ENCODE assay signal across 10 mouse cellular contexts in genomic region chr15:86751436-86752136, GRCm38 (mm10).
DNase-seq lines count a peak whose midpoint lies in the region; ATAC-seq lines count a peak whose summit lies in the region.
"Had no signal": no experiment of that assay in that cellular context is flagged by ENCODE, and none has a peak within 500 bp of the region (broad histone marks: within the 10 kb centered on the region; RNA-seq: fewer than 3 reads in every experiment).

No protein-coding gene starts in this region.

- no peaks in the 10 kb centered on the region for H3K36me3 ChIP-seq in forebrain, embryonic 14.5 days (ENCODE audit: control insufficient read depth, insufficient read depth, low read length)
- H3K36me3 ChIP-seq in forebrain, embryonic 12.5 days (replicated peaks): no peaks in the 10 kb centered on the region
- no peaks in the 10 kb centered on the region for H3K36me3 ChIP-seq in limb, embryonic 13.5 days
- H3K36me3 ChIP-seq in limb, embryonic 10.5 days: no peaks in the 10 kb centered on the region
- no peaks in the 10 kb centered on the region for H3K36me3 ChIP-seq in midbrain, embryonic 15.5 days (replicated peaks)
- H3K36me3 ChIP-seq: G1E; liver, embryonic 13.5 days had no signal

- 0 out of 2 replicates have a peak, but pooled peaks cover 3% of the 10 kb centered on the region for H3K4me1 ChIP-seq in forebrain, embryonic 14.5 days (ENCODE audit: control insufficient read depth, insufficient read depth, low read length)
- no peaks in the 10 kb centered on the region for H3K4me1 ChIP-seq in forebrain, embryonic 12.5 days
- no peaks in the 10 kb centered on the region for H3K4me1 ChIP-seq in limb, embryonic 13.5 days
- H3K4me1 ChIP-seq in limb, embryonic 10.5 days: no peaks in the 10 kb centered on the region
- peaks cover 12% of the 10 kb centered on the region for H3K4me1 ChIP-seq in midbrain, embryonic 15.5 days
- H3K4me1 ChIP-seq: liver, embryonic 13.5 days had no signal

- no peak overlapping the region for H3K9ac ChIP-seq in forebrain, embryonic 14.5 days (ENCODE audit: low read length)
- H3K9ac ChIP-seq in forebrain, embryonic 12.5 days: no peak overlapping the region
- no peak overlapping the region for H3K9ac ChIP-seq in limb, embryonic 13.5 days
- H3K9ac ChIP-seq in midbrain, embryonic 15.5 days: no peak overlapping the region
- H3K9ac ChIP-seq: liver, embryonic 13.5 days had no signal

- WGBS in forebrain, embryonic 14.5 days: 55% methylated on average over 10 of the region's 10 CpGs
- WGBS in forebrain, embryonic 12.5 days: 63% methylated on average over 10 of the region's 10 CpGs
- WGBS in limb, embryonic 13.5 days: 49% methylated on average over 10 of the region's 10 CpGs
- 70% methylated on average over 10 of the region's 10 CpGs for WGBS in limb, embryonic 10.5 days
- WGBS in midbrain, embryonic 15.5 days: 56% methylated on average over 10 of the region's 10 CpGs

- H3K27ac ChIP-seq in forebrain, embryonic 14.5 days (ENCODE audit: low read depth, low read length): 0 out of 2 replicates have a peak overlapping the region, but pooled peaks have one; percentile 33
- H3K27ac ChIP-seq in forebrain, embryonic 12.5 days: no peak overlapping the region
- H3K27ac ChIP-seq in limb, embryonic 13.5 days: no peak overlapping the region
- H3K27ac ChIP-seq in limb, embryonic 10.5 days: no peak overlapping the region
- 0 out of 2 replicates have a peak overlapping the region, but pooled peaks have one; percentile 0 for H3K27ac ChIP-seq in midbrain, embryonic 15.5 days
- H3K27ac ChIP-seq: liver, embryonic 13.5 days had no signal

- H3K27me3 ChIP-seq in forebrain, embryonic 14.5 days (replicated peaks; ENCODE audit: control insufficient read depth, insufficient read depth, low read length): no peaks in the 10 kb centered on the region
- H3K27me3 ChIP-seq in forebrain, embryonic 12.5 days: no peaks in the 10 kb centered on the region
- 0 out of 2 replicates have a peak, but pooled peaks cover 2% of the 10 kb centered on the region for H3K27me3 ChIP-seq in limb, embryonic 13.5 days
- no peaks in the 10 kb centered on the region for H3K27me3 ChIP-seq in limb, embryonic 10.5 days (ENCODE audit: low read depth, poor library complexity, severe bottlenecking)
- no peaks in the 10 kb centered on the region for H3K27me3 ChIP-seq in midbrain, embryonic 15.5 days (replicated peaks)
- H3K27me3 ChIP-seq: liver, embryonic 13.5 days had no signal

- no peak overlapping the region for H3K4me3 ChIP-seq in forebrain, embryonic 14.5 days (ENCODE audit: low read depth, low read length)
- no peak overlapping the region for H3K4me3 ChIP-seq in forebrain, embryonic 12.5 days (replicated peaks)
- no peak overlapping the region for H3K4me3 ChIP-seq in limb, embryonic 13.5 days
- no peak overlapping the region for H3K4me3 ChIP-seq in limb, embryonic 10.5 days
- no peak overlapping the region for H3K4me3 ChIP-seq in midbrain, embryonic 15.5 days
- H3K4me3 ChIP-seq: liver, embryonic 13.5 days had no signal

- no peaks in the 10 kb centered on the region for H3K9me3 ChIP-seq in forebrain, embryonic 14.5 days (replicated peaks; ENCODE audit: control insufficient read depth, low read length)
- no peaks in the 10 kb centered on the region for H3K9me3 ChIP-seq in forebrain, embryonic 12.5 days
- H3K9me3 ChIP-seq in limb, embryonic 13.5 days: no peaks in the 10 kb centered on the region
- no peaks in the 10 kb centered on the region for H3K9me3 ChIP-seq in limb, embryonic 10.5 days (replicated peaks)
- H3K9me3 ChIP-seq in midbrain, embryonic 15.5 days: no peaks in the 10 kb centered on the region
- H3K9me3 ChIP-seq: liver, embryonic 13.5 days had no signal

- 0 out of 2 replicates have a peak, but pooled peaks have one; percentile 40 for ATAC-seq in forebrain, embryonic 14.5 days
- ATAC-seq in forebrain, embryonic 12.5 days (ENCODE audit: low FRiP score): no peak
- peak; percentile 67; the same call in 1 of the 2 replicates for ATAC-seq in limb, embryonic 13.5 days (ENCODE audit: low FRiP score, low read depth)
- peak; percentile 54; the same call in 1 of the 2 replicates for ATAC-seq in midbrain, embryonic 15.5 days (replicated peaks)

- DNase-seq in forebrain, embryonic 14.5 days (ENCODE audit: low spot score): peak; percentile 43
- no peak for DNase-seq in limb, embryonic 10.5 days (ENCODE audit: low spot score)
- DNase-seq in cerebellum, postnatal 14 days: peak; percentile 62 to 82
- no peak for DNase-seq in yolk sac, embryonic 10.5 days (ENCODE audit: low spot score)
- no peak for DNase-seq in thymus, postnatal 4 days
- DNase-seq: liver, embryonic 13.5 days had no signal

- H3K4me2 ChIP-seq in forebrain, embryonic 14.5 days (ENCODE audit: low read length): no peak overlapping the region
- H3K4me2 ChIP-seq in forebrain, embryonic 12.5 days: no peak overlapping the region
- H3K4me2 ChIP-seq in limb, embryonic 13.5 days (replicated peaks): no peak overlapping the region
- no peak overlapping the region for H3K4me2 ChIP-seq in midbrain, embryonic 15.5 days
- H3K4me2 ChIP-seq: liver, embryonic 13.5 days had no signal

Comparison
In these comparisons a context has a peak if more than half of its experiments do, and no peak if none do; other contexts are left out.
1. H3K27ac ChIP-seq: peak in forebrain, embryonic 14.5 days (single experiment) and midbrain, embryonic 15.5 days (single experiment); none in forebrain, embryonic 12.5 days (single experiment), limb, embryonic 13.5 days (single experiment) and limb, embryonic 10.5 days (single experiment).
2. DNase-seq: peak in forebrain, embryonic 14.5 days (single experiment) and cerebellum, postnatal 14 days (2 of 2); none in limb, embryonic 10.5 days (single experiment), yolk sac, embryonic 10.5 days (single experiment) and thymus, postnatal 4 days (single experiment).